Mouse (Mus musculus): ENCODE results near the gene Npepps. TPM values are rescaled to one million over a fixed set of nuclear protein-coding genes. Genes with fewer than 3 reads are reported as not detected.
A peak's percentile ranks its signal among the peaks of the same experiment; 100 is the strongest.

Npepps gene
- total RNA-seq, 2 experiments from 2014 or later = 56.4 to 67.9 TPM

- peak; percentile 97 for DNase-seq (ENCODE audit: low spot score)
Observed at GRCm38 (mm10) chr11:97187764-97188642, 92.4 kb downstream of the Npepps start, which contains the start of gene Kpnb1. Gene Kpnb1 (minus strand): TSS chr11:97187881.

GRCm38 (mm10) chr11:97186947-97187763 is 93.3 kb downstream of the Npepps start:
- DNase-seq (ENCODE audit: low spot score) = peak; percentile 98

GRCm38 (mm10) chr11:97185704-97186614 is 94.5 kb downstream of the Npepps start:
- no peak for DNase-seq (ENCODE audit: low spot score)

GRCm38 (mm10) chr11:97184875-97185274 is 95.6 kb downstream of the Npepps start:
- no peak for DNase-seq (ENCODE audit: low spot score)

GRCm38 (mm10) chr11:97182446-97182845 is 98.0 kb downstream of the Npepps start:
- DNase-seq (ENCODE audit: low spot score) = no peak

GRCm38 (mm10) chr11:97181061-97181460 is 99.4 kb downstream of the Npepps start:
- DNase-seq (ENCODE audit: low spot score) = no peak

- DNase-seq (ENCODE audit: low spot score) = no peak
Observed at GRCm38 (mm10) chr11:97178198-97178597, 102.2 kb downstream of the Npepps start.

GRCm38 (mm10) chr11:97176851-97177250 is 103.6 kb downstream of the Npepps start:
- DNase-seq (ENCODE audit: low spot score) = peak; percentile 42

GRCm38 (mm10) chr11:97175499-97175898 is 104.9 kb downstream of the Npepps start:
- no peak for DNase-seq (ENCODE audit: low spot score)

- DNase-seq (ENCODE audit: low spot score) = no peak
Observed at GRCm38 (mm10) chr11:97160341-97160740, 120.1 kb downstream of the Npepps start.

GRCm38 (mm10) chr11:97156999-97157398 is 123.4 kb downstream of the Npepps start:
- no peak for DNase-seq (ENCODE audit: low spot score)

Other genes starting within 250 kb of the Npepps start
- under 1 TPM in 1 of 2 experiments, not detected in 1; 0.16 TPM for gene Lrrc46, start 239.2 kb downstream of the Npepps start, total RNA-seq (2021)
- 10 to 100 TPM; 41.4 to 45.6 TPM for gene Mrpl10, start 239.1 kb downstream of the Npepps start, total RNA-seq (2021)
- 1 to 10 TPM; 2.5 to 2.9 TPM for gene Osbpl7, start 230.0 kb downstream of the Npepps start, total RNA-seq (2021)
- gene Tbx21, start 165.3 kb downstream of the Npepps start, total RNA-seq (2021) = under 1 TPM; 0.41 to 0.50 TPM
- gene Tbkbp1, start 129.1 kb downstream of the Npepps start, total RNA-seq (2021) = 1 to 10 TPM; 3.3 to 6.8 TPM
- gene Kpnb1, start 92.8 kb downstream of the Npepps start, total RNA-seq (2021) = 10 to 100 TPM; 47.7 to 52.4 TPM
- gene Mrpl45, start 35.1 kb upstream of the Npepps start, total RNA-seq (2021) = 10 to 100 TPM; 33.6 to 39.0 TPM
- under 1 TPM in 1 of 2 experiments, not detected in 1; 0.02 TPM for gene Gpr179, start 71.4 kb upstream of the Npepps start, total RNA-seq (2021)
- gene Socs7, start 81.9 kb upstream of the Npepps start, total RNA-seq (2021) = 10 to 100 TPM; 43.0 to 43.5 TPM
- 1 to 10 TPM; 4.8 to 7.5 TPM for gene Arhgap23, start 134.9 kb upstream of the Npepps start, total RNA-seq (2021)
- not detected for gene 4933428G20Rik, start 219.7 kb upstream of the Npepps start, total RNA-seq (2021)